Mouse (Mus musculus) cerebellum, postnatal 36 days (tissue): ENCODE data around the gene Gm20388.
A peak's percentile ranks its signal among the peaks of the same experiment; 100 is the strongest.

Source experiments
- DNase-seq, 2 experiments: peaks; one replicate each; pipeline ENCODE4 v3.0.0; 2021 to 2022; ENCODE audit warnings: mixed read lengths in 2 of 2

Gene Gm20388

GRCm38 (mm10) chr8:121935341-121936294 lies 2025.0 kb downstream of the Gm20388 start:
- peak; percentile 78 for DNase-seq

- DNase-seq = no peak
These were observed 2025.8 kb downstream of the Gm20388 start for GRCm38 (mm10) chr8:121936391-121936790.

- DNase-seq = no peak
These were observed 2028.1 kb downstream of the Gm20388 start for GRCm38 (mm10) chr8:121938732-121939131.

- no peak for DNase-seq
These were observed 2032.5 kb downstream of the Gm20388 start for GRCm38 (mm10) chr8:121943057-121943540.

- DNase-seq = no peak
These were observed 2033.1 kb downstream of the Gm20388 start for GRCm38 (mm10) chr8:121943716-121944115.

- DNase-seq = no peak
These were observed 2034.2 kb downstream of the Gm20388 start, which contains the start of gene Car5a for GRCm38 (mm10) chr8:121944831-121945230. TSS of gene Car5a (minus strand) at chr8:121944904.

GRCm38 (mm10) chr8:121946351-121946750 lies 2035.7 kb downstream of the Gm20388 start:
- DNase-seq = no peak

- no peak for DNase-seq
These were observed 2036.6 kb downstream of the Gm20388 start for GRCm38 (mm10) chr8:121947047-121947752.

- peak; percentile 67 to 73 for DNase-seq
These were observed 2037.1 kb downstream of the Gm20388 start for GRCm38 (mm10) chr8:121947753-121948141.

GRCm38 (mm10) chr8:121948321-121949145 lies 2037.9 kb downstream of the Gm20388 start:
- no peak for DNase-seq

GRCm38 (mm10) chr8:121949222-121949800 lies 2038.7 kb downstream of the Gm20388 start, which contains the start of gene Banp:
TSS of gene Banp (plus strand) at chr8:121949750.
- DNase-seq = no peak

- peak; percentile 97 to 99 for DNase-seq
These were observed 2039.5 kb downstream of the Gm20388 start for GRCm38 (mm10) chr8:121949941-121950748.

- DNase-seq = peak; percentile 65 to 77
These were observed 2040.4 kb downstream of the Gm20388 start for GRCm38 (mm10) chr8:121950749-121951655.

GRCm38 (mm10) chr8:121951656-121952009 lies 2041.0 kb downstream of the Gm20388 start:
- DNase-seq = no peak

GRCm38 (mm10) chr8:121952122-121952521 lies 2041.5 kb downstream of the Gm20388 start:
- no peak for DNase-seq

GRCm38 (mm10) chr8:121952800-121953199 lies 2042.2 kb downstream of the Gm20388 start:
- DNase-seq = no peak

- DNase-seq = no peak
These were observed 2043.3 kb downstream of the Gm20388 start for GRCm38 (mm10) chr8:121953821-121954545.

GRCm38 (mm10) chr8:121954981-121955555 lies 2044.4 kb downstream of the Gm20388 start:
- DNase-seq = no peak
